Mouse (Mus musculus) small intestine, adult 2 months (tissue): Measurements from ENCODE around the gene Ptpro.

Experiments
- CTCF ChIP-seq: fragments of 200-500 bp; IDR thresholded peaks from 2 replicates; pipeline ENCODE4 v1.5.1; 2012; ENCODE audit warnings: low read depth, mild to moderate bottlenecking, control low read depth, inconsistent platforms, low read length, moderate library complexity, mixed read lengths; ENCODE audit not compliant: insufficient replicate concordance, insufficient read length; ENCODE audit errors: extremely low read depth
- POLR2A ChIP-seq: fragments of 200-500 bp; IDR thresholded peaks from 2 replicates; pipeline ENCODE4 v1.6.1; 2012; ENCODE audit warnings: low read depth, mild to moderate bottlenecking, control low read depth, inconsistent platforms, low read length, moderate library complexity

DNA sequence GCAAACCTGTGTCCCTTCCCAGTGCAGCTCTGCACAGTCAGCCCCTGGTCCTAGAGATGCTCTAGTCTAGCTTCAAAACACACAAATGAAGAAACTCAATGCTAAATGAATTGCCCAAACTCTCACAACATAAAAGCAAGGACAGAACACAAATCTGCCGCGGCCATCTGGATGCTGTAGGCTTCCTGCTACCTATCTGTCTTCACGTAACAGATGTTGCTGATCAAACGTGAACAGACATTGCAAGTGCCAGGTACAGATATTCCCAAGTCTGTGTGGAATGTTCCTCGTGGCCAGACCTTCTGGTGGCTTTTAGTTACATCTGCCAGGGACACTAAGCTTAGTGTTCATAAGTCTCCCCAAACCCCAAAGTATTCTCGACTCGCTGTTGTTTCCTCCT, 29.9 kb downstream of the Ptpro start:
- TF ChIP-seq POLR2A = no peak
- no peak for TF ChIP-seq CTCF
